Comparison of ENCODE assay signal across 25 mouse cellular contexts in the genomic region with DNA sequence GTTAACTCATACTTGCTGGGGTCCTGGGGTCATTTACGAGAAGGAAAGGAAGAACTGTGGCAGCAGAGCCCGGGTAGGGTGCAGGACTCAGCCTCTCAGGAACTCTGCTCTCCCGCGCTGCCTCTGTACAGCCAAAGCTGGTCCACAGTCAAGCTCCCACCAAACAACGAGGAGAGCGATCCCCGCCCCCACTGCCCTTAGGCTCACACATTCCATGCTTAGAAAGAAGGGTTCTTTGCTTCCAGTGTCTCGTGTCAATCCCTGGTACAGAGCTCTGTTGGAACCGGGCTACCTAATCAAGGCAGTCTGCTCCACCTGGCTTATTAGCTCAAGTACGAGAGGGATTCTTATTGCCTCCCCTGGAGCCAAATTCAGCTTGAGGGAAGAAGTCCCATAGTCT. TPM values are rescaled to one million over a fixed set of nuclear protein-coding genes. Genes with fewer than 3 reads are reported as not detected.
A peak's percentile ranks its signal among the peaks of the same experiment; 100 is the strongest.
DNase-seq lines count a peak whose midpoint lies in the region; ATAC-seq lines count a peak whose summit lies in the region.
"Had no signal": no experiment of that assay in that cellular context is flagged by ENCODE, and none has a peak within 500 bp of the region (broad histone marks: within the 10 kb centered on the region; RNA-seq: fewer than 3 reads in every experiment).

No protein-coding gene starts in this region.

- 51% methylated on average over 10 of the region's 10 CpGs for WGBS in heart, embryonic 11.5 days (ENCODE audit: insufficient replicate concordance)

- no peak for ATAC-seq in heart, embryonic 11.5 days (replicated peaks; ENCODE audit: insufficient number of reproducible peaks, low FRiP score, low TSS enrichment)
- ATAC-seq: CD4-positive, CD25-positive, alpha-beta regulatory T cell, adult 4 months; hindbrain, postnatal 0 days; intestine, embryonic 16.5 days; liver, embryonic 12.5 days; midbrain, embryonic 16.5 days had no signal

- DNase-seq in heart, adult 11 months = peak; percentile 79
- peak; percentile 35 for DNase-seq in kidney, postnatal 14 days
- DNase-seq in kidney, adult 8-10 months = no peak
- DNase-seq in kidney, postnatal 25 days = peak; percentile 28 to 58
- DNase-seq in left cerebral cortex, postnatal 14 days (ENCODE audit: low spot score in 2 of 2) = no peak
- DNase-seq in cerebellum, adult 8-10 months = no peak
- DNase-seq: adrenal gland, postnatal 36 days; cerebellum, adult 9-11 months; gastrocnemius, adult 2 months; lung, adult 18-20 months; lung, postnatal 10 days; right cerebral cortex, postnatal 4 days; thymus, adult 18-20 months; thymus, postnatal 36 days had no signal

- no peak overlapping the region for H3K4me3 ChIP-seq in heart, embryonic 11.5 days (ENCODE audit: low read depth, low read length)
- H3K4me3 ChIP-seq: forebrain, embryonic 10.5 days; gastrocnemius, adult 2 months; heart, embryonic 10.5 days; layer of hippocampus, adult 2 months; limb, embryonic 13.5 days; liver, embryonic 12.5 days; midbrain, embryonic 10.5 days had no signal

- H3K27me3 ChIP-seq in heart, embryonic 11.5 days (ENCODE audit: control insufficient read depth, insufficient read depth, low read length) = no peaks in the 10 kb centered on the region
- H3K27me3 ChIP-seq: limb, embryonic 13.5 days; liver, embryonic 12.5 days had no signal

- no peaks in the 10 kb centered on the region for H3K36me3 ChIP-seq in heart, embryonic 11.5 days (ENCODE audit: control insufficient read depth, insufficient read depth, low read length)
- H3K36me3 ChIP-seq: forebrain, embryonic 10.5 days; heart, embryonic 10.5 days; limb, embryonic 13.5 days; liver, embryonic 12.5 days; midbrain, embryonic 10.5 days had no signal

- H3K4me2 ChIP-seq in heart, embryonic 11.5 days = no peak overlapping the region
- H3K4me2 ChIP-seq: limb, embryonic 13.5 days; liver, embryonic 12.5 days had no signal

- H3K27ac ChIP-seq in heart, embryonic 11.5 days (ENCODE audit: low read depth, low read length) = no peak overlapping the region
- H3K27ac ChIP-seq: forebrain, embryonic 10.5 days; gastrocnemius, adult 2 months; heart, embryonic 10.5 days; hindbrain, postnatal 0 days; layer of hippocampus, adult 2 months; limb, embryonic 13.5 days; liver, embryonic 12.5 days; midbrain, embryonic 10.5 days had no signal

- intact Hi-C loops in left cerebral cortex, postnatal 14 days (cut with DNase I) = no loop called here

- H3K9me3 ChIP-seq in heart, embryonic 11.5 days (replicated peaks; ENCODE audit: control insufficient read depth, low read length) = no peaks in the 10 kb centered on the region
- H3K9me3 ChIP-seq: forebrain, embryonic 10.5 days; heart, embryonic 10.5 days; limb, embryonic 13.5 days; liver, embryonic 12.5 days; midbrain, embryonic 10.5 days had no signal

- no peaks in the 10 kb centered on the region for H3K4me1 ChIP-seq in heart, embryonic 11.5 days (ENCODE audit: control insufficient read depth, insufficient read depth, low read length)
- H3K4me1 ChIP-seq: midbrain, embryonic 10.5 days had no signal

- H3K9ac ChIP-seq in heart, embryonic 11.5 days (ENCODE audit: low read depth, low read length) = no peak overlapping the region
- H3K9ac ChIP-seq: limb, embryonic 13.5 days; liver, embryonic 12.5 days had no signal

RNA-seq across cellular contexts. Expression of a gene that starts 10.5 kb away (rescaled TPM):
- 199 and 219 TPM in 2 replicates for polyA plus RNA-seq in heart, embryonic 11.5 days (2014; fragmentation: Nextera tagmentation; extraction: Ambion mirVana)
- total RNA-seq in left cerebral cortex, postnatal 14 days (2021) = 100 to 1,000 TPM; 120 to 124 TPM

Comparison
In these comparisons a context has a peak if more than half of its experiments do, and no peak if none do; other contexts are left out.
1. DNase-seq: peak in heart, adult 11 months (single experiment), kidney, postnatal 14 days (single experiment) and kidney, postnatal 25 days (2 of 2); none in kidney, adult 8-10 months (0 of 2), left cerebral cortex, postnatal 14 days (0 of 2) and cerebellum, adult 8-10 months (single experiment).